Mouse (Mus musculus): ENCODE measurements around the gene Vax2.

- TF ChIP-seq CTCF (IDR thresholded peaks at IDR 0.05; ENCODE audit: borderline replicate concordance, extremely low read depth, insufficient read depth, insufficient read length), result no peak
- no peak for TF ChIP-seq POLR2A (IDR thresholded peaks at IDR 0.05; ENCODE audit: borderline replicate concordance, extremely low read depth, insufficient read depth, insufficient read length, poor library complexity, severe bottlenecking)
Observed at GRCm38 (mm10) chr6:83744126-83744525, 33.1 kb downstream of the Vax2 start.
